Mouse (Mus musculus) monocyte, adult 5-6 weeks (primary cell): ENCODE results near the gene Olfr522. TPM values are rescaled to one million over a fixed set of nuclear protein-coding genes. Genes with fewer than 3 reads are reported as not detected.
"Not testable (repeated sequence)": the region's sequence is repeated elsewhere in the genome, so short reads cannot be mapped to it uniquely, and the experiment has no call there.

Experiments used
- ATAC-seq: fragments of 153-309, 156-312 bp; replicated peaks from 2 replicates; pipeline ENCODE4 v1.8.0; 2017; ENCODE audit warnings: mild to moderate bottlenecking; ENCODE audit not compliant: low TSS enrichment, insufficient number of reproducible peaks, severe bottlenecking, poor library complexity, low FRiP score
- total RNA-seq: library from RNA; stranded (forward); fragments of 200-1000, 200-491, 200-594 nt; gene quantifications from 3 replicates; pipeline ENCODE4 v1.2.3, GENCODE M21; 2017

Olfr522 gene
- total RNA-seq, 1 experiment from 2014 or later: not detected

DNA sequence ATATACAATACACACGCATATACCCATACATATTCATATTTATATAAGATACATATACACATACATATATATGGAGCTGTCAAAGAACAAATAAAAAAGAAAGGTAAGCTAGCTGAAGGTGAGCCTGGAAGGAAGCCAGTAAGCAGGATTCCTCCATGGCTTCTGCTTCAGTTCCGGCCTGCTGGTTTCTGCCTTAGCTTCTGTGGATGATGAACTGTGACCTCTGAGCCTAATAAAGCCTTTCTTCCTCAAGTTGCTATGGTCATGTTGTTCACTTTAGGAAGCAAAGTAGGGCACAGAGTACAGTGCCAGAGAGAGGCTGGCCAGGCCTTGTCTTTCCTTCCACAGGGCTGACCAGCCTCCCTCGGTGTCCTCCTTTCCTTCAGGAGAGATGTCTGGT is 6.3 kb upstream of the Olfr522 start:
- ATAC-seq: no peak

DNA sequence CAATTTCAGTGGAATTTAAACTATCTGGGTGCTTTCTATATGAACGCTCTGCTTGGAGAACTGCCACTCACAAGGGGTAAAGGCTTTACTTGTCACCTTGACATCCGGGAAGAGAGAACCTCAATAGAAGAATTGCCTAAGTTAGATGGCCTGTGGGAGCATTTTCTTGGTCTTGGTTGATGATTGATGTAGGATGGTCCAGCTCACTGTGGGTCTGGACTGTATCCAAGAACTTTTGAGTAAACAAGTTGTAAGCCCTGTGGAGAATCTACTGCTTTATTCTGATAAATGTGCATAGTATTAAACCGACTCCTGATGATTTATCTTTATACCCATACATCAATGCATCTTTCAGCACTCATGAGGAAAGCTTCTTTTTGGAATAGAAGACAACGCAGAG is 4.8 kb upstream of the Olfr522 start:
- ATAC-seq: no peak

DNA sequence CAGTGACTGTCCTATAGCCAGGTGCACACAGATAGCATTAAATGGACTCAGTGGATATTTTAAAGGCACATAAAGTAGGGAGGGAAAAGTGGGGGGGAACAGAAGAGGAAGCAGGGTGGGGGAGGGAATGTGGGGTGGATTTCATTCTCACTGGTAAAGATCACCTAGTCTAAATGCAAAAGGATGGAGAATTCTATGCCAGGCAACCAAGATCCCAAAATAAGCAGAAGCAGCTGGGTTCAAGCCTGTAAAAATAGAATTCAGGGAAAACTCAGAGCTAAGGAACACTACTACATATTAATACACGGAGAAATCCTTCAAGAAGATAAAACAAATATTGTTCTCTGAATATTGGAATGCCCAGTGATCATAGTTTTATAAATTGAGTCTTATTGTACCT is 3.4 kb upstream of the Olfr522 start:
- ATAC-seq: no peak

DNA sequence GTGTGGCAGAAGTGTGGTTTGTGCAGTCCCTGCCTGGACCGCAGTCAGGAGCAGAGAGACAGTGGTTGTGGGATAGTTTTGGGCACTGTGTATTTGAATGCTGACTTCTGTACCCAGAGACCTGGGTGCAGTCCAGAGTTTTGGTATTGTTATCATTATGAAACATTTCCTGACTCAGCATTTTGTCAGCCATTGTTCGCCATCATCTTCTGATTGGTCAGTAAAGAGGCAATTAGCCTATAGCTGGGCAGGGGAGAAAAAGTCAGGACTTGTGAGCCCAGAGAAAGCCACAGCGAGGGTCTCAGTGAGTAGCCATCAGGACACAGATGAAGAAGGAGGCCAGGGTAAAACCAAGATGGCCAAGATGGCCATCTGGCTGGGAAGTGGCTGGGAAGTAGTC is 4.2 kb downstream of the Olfr522 start:
- ATAC-seq: no peak

DNA sequence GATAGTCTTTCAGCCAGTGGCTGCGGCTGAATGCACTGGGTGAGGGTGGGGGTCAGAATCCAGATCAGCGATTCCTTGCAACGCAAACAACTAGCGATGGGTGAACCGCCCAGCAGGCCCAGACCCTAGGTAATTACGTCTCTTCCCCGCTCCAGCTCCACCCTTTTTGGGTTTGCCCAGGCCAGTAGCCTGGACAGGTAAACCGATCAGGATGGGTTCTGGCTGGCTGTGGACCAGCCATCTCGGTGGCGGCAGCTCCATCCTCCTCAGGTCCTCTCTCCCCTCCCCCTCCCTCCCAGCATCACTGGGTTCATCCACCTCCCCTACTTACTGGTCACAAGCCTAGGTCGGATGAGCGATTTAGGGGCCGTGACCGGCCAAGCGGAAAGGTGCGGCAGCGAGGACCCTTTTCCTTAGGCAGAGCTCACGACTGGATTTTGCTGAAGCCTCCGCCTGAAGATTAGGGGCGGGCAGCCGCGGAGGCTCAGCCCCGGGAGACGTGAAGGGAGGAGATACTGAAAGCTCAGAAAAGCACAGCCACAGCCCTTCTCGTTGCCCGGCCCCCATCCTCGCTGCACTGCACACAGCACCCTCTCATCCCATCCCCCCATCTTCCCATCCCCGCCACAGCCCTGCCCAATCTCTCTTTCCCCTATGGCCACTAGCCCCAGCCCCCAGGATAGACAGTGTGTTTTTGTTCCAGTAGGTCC is 10.2 kb downstream of the Olfr522 start, which contains the start of gene Sprn:
TSS of gene Sprn (minus strand) at position 660 of the 710 bp plus-strand sequence.
- no peak for ATAC-seq

DNA sequence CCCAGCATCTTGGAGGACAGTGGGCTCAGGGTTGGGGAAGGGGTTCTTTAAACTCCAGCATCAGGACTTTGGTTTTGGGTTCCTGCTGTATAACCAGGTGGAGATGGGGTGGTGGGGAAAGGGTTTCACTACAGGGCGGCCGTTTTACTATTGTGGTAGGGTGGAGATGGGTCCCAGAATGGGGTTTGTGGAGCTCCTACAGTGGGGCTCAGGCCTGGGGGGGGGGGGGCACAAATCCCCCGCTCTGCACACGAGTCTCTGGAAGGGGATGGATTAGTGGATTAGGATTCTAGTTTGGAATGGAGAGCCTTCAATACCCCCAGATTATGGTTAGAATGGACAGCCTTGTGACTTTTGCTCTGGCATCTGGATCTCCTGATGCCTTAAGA is 10.7 kb downstream of the Olfr522 start:
- no peak for ATAC-seq

DNA sequence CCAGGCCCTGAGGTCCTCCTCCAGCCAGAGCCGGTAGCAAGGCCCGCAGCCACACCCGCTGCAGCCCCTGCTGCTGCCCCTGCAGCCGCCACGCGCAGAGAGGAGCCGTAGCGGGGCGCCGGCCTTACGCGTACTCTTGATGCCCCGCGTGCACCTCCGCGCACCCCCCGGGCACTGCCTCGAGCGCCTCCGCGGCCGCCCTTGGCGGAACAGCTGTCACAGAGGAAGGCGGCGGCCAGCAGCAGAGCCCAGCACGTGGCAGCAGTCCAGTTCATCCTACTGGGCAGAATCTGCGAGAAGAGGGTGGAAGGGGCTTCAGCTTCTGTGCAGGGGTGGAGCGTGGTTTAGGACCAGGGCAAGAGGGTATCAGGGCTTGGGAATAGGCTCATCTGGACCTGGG is 11.2 kb downstream of the Olfr522 start:
- no peak for ATAC-seq

DNA sequence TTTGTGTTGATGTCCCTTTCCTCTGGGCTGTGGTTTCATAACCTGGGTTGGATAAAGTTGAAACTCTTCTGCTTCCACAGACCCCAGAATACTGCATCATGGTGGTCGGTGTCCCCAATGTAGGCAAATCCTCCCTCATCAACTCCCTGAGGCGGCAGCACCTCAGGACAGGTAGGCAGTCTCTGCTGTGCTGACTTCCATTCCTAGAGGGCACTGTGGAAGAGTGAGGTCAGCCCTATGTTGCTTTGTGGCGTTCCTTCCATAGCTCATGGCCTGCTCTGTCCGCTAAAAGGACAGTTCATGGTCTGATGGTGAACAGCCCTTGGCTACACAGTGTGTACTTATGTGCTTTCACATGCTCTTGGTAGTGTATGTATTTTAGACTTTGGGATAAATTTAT is 20.0 kb downstream of the Olfr522 start:
- no peak for ATAC-seq

DNA sequence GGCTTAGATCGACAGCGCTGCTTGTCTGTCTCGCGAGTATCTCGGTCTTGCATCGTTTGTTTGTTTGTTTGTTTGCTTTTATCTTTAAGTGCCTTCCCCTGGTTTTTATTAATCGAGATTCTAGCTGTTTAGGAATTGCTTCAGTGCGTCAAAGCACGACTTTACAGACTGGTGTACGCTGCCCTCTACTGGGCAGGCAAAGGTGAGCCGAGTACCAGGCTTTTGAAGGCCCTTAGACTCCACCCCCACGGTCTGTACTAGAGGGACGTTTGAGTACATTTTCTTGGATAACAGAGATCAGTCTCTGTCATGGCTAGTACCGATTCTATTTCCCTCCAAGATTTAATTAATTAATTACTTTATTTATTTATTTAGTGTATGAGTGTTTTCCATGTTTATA is 23.2 kb downstream of the Olfr522 start:
- peak; percentile 52; the same call in 1 of the 2 replicates for ATAC-seq

DNA sequence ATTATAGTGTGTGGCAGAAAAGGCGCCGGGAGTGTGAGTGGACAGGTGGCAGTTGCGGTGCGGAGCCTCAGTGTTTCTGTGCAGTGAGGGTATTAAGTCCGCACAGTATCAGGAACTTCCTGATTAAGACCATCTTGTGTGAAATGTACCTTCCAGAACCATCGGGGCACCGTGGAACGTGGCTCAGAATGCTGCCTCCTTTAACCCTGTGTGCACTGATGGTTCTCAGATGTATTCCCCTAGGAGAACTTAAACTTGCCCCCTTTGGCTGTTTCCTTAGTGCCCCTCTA is 26.6 kb downstream of the Olfr522 start:
- ATAC-seq: no peak

DNA sequence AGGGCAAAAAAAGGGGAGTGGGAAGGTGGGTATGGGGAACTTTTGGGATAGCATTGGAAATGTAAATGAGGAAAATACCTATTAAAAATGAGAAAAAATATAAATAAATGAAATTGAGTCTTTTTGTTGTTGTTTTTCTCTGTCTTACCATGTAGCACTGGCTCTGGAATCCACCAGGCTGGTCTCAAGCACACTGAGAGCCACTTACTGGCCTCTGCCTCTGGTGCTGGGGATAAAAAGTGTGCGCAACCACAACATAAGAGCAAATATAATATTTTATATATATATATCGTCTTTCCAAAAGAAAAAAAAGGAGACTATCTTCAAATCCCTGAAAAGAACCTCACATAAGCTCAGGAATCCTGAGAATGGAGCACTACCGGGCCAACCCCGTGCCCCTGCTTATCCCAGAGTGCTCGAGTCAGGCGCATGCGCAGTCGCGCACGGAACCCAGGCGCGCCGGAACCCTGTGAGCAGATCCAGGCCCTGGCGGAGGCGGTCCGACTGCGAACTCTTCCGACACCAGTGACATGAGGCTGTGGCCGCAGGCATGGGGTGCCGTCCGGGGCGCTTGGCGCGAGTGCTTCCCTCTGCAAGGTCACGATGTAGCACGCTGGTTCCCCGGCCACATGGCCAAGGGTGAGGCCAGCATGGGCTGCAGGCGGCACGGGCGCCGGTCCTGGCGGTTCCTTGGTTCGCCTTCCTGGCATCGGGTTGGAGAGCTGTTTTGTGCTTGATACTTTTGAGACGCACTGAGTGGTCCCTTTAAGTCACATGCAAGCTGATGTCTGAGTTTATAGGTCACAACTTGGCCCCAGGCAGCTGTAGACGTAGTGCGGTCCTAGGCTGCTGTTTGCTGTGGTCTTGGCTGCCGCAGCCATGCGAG is 27.2 kb downstream of the Olfr522 start, which contains the start of gene Mtg1:
TSS of gene Mtg1 (plus strand) at position 430 of the 886 bp plus-strand sequence.
- peak; percentile 86 for ATAC-seq

DNA sequence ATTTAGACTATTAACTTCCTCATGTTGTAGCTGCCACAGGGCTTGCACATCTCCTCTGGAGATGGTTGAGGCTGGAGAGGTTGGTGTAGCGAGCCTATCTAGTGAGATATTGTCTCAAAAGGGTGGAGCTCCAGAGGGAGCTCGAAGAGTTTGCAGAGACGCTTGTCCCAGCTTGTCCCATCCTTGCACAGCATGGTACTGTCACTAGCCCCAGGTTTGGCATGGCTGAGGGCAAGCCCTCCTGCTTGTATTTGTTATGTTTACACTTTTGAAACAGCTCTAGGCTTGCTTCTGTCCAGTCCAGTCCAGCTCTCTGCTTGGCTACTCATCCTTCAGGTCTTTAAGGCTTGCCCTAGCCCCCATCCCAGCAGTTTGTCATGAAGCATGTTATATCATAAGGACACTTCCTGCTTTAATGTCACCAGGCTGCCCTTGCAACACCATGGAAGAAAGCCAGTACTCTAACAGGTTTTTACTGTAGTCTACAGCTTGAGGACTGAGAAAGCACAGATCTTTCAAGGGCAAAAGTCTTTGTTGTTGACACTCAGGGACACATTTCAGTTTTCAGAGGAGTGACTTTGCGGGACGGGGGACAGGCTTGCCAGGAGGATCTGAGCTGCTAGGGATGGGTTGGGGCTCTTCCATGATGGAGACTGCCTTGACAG is 29.3 kb downstream of the Olfr522 start:
- ATAC-seq: no peak

DNA sequence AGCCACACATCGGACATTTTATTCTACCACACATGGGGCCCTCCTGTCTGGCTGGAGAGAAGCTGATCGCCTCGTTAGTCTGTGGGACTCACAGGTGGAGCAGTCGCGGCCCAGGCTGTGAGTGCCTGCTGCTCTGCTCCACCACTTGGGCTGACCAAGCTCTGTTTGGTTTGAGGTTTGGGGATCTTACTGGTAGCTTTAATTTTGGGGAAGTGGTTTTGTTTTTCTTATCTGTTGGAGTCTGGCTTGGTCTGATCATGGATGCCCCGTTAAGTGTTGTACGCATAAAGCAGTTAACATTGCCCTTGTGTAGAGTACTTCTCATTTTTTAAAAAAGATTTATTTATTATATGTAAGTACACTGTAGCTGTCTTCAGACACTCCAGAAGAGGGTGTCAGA is 30.5 kb downstream of the Olfr522 start:
- not testable (repeated sequence) for ATAC-seq

DNA sequence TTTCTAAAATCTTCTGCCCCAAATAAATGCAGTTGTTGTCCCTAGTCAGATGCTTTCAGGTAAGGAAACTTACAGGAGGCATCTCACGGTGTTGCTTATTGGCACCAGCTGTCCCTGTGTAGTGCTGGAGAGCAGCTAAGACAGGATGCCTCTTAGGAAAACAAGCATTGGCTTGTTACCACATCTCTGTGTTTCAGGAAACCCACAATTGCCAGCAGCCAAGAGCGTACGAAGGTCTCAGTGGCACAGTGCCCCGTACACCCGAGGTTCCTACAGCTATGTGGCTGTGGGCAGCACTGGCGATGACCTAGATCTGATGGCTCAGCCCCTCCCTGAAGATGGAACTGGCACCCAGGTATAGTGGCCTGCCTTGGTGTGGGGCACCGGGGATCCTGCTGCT is 32.4 kb downstream of the Olfr522 start:
- ATAC-seq: not testable (repeated sequence)

DNA sequence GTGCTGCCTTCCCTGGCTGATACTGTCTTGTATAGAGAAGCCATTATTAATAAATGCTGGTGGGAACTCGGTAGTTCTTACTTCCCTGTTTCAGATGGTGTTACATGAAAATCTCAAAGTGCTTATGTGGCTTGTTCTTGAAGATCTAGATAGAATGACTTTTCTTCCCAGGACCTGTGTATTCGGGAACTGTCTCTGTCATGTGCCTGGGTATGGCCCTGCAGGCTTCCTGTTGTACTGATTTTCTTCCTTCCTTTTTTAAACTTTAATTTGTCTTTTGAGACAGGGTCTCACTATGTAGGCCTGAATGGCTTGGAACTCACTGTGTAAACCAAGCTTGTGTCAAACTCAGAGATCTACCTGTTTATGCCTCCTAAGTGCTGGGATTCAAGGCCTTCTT is 36.7 kb downstream of the Olfr522 start:
- no peak for ATAC-seq

DNA sequence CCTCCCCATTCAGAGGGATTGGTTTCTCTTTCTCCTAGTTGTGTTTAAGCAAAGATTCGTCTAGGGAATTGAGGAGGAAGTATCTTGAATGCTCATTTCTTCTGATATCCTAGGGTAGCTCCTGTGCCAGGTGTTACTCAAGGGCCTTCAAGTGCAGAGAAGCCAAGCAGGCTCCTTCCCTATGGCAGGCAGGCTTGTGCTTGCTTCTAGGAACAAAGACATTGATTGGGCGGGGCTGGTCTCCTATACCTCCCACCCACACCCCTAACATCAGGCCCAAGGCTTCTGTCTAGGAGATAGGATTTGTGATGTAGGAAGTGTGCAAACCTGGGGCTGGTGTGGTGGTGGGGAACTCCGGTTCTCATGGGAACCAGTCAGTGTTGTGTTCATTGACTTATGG is 37.6 kb downstream of the Olfr522 start:
- no peak for ATAC-seq

DNA sequence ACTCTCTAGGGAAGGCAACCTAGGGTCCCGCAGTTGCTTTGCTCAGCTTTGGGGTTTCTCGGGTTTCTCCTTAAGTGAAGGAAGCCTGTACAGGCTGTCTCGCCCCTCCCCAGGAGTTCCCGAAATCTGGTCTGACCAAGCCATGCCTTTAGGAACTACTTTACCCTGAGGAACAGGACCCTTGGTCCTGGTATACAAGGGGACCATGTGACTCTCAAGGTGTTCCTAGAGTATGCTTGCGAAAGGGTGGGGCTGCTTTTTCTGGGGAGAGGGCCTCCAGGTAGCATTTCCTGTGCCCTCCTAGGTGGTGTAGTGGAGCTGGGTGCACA is 38.6 kb downstream of the Olfr522 start:
- no peak for ATAC-seq

DNA sequence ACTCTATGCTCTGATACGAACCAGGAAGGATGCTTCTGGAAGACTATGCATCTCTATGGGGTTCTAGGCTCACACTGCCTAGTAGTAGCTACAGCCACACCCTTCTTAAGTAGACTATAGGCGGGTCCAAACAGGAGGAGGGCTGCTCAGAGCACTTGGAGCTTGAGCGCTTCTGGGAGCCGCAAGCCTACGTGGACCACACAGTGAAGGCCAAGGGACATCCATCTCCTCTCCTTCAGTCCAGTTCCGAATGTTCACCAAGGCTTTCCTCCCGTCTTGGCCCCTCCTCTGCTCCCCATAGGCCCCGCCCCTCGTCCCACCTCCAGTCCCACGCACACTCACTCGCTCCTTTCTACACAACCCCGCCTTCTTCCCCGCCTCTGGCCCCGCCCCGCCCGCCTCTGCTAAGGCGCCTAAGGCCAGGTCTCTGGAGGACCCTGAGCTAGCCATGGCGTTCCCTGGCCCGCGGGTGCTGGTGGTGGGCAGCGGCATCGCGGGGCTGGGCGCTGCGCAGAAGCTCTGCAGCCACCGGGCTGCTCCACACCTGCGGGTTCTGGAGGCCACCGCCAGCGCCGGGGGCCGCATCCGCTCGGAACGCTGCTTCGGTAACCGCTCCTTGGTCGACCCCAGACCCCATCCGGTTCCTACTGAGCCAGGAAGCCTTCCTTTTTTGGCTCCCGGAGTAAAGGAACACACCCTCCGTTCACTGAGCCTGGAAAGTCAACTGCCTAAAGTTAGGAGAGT is 39.1 kb downstream of the Olfr522 start:
- ATAC-seq: peak; percentile 96

DNA sequence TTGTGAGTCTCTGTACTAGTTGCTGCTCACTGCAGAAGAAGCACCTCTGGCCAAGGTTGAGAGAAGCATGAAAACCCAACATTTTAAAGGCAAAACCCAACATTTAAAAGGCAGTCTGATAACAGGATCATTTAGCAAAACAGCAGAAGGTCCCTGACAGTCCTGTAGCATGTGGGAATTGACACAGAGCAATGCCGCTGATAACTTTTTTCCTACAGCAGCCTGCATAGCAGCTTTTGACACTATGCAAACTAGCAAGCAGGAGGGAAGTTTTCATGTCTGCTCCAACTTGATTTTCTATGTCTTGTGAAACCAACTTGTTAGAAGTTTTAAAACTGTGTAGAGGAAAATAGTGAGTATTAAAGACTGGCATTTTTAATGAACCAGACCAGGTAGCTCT is 40.2 kb downstream of the Olfr522 start:
- ATAC-seq: no peak
